Mouse (Mus musculus): ENCODE measurements at regions not wholly inside any gene's neighbourhood (a gene's known extent, or its start where the extent isn't known, plus 50 kb on each side); places are given as distances from the start of the nearest gene placed in this dataset.

GRCm38 (mm10) chr7:73310056-73310455, 65.3 kb upstream of the Rgma start:
- no peak for ATAC-seq (ENCODE audit: insufficient read depth)
- no peak for TF ChIP-seq CTCF (IDR thresholded peaks at IDR 0.05; ENCODE audit: low read depth)
- H3K36me3 ChIP-seq (ENCODE audit: insufficient read depth): no peaks in the 10 kb centered on the region
- no peak overlapping the region for H3K27ac ChIP-seq (ENCODE audit: low read depth)
- WGBS: 90% methylated on average over 10 of the region's 10 CpGs
- no peak for DNase-seq
- peaks cover 7% of the 10 kb centered on the region; the same call in 1 of the 2 replicates for H3K4me1 ChIP-seq (ENCODE audit: insufficient read depth)
- H3K27me3 ChIP-seq (ENCODE audit: insufficient read depth, low read length): no peaks in the 10 kb centered on the region
- H3K9me3 ChIP-seq (ENCODE audit: low read depth, low read length): no peaks in the 10 kb centered on the region
- no peak overlapping the region for H3K4me3 ChIP-seq (ENCODE audit: low read depth, low read length)
- no peak overlapping the region for H3K9ac ChIP-seq
- H3K4me2 ChIP-seq: no peak overlapping the region

- no peaks in the 10 kb centered on the region for H3K9me3 ChIP-seq (ENCODE audit: low read depth, low read length)
- 95% methylated on average over 15 of the region's 15 CpGs for WGBS
- no peak for TF ChIP-seq CTCF (IDR thresholded peaks at IDR 0.05; ENCODE audit: low read depth)
- no peak for ATAC-seq (ENCODE audit: insufficient read depth)
- H3K36me3 ChIP-seq (ENCODE audit: insufficient read depth): no peaks in the 10 kb centered on the region
- H3K9ac ChIP-seq: no peak overlapping the region
- no peak overlapping the region for H3K4me2 ChIP-seq
- peaks cover 8% of the 10 kb centered on the region for H3K4me1 ChIP-seq (ENCODE audit: insufficient read depth)
- H3K27me3 ChIP-seq (ENCODE audit: insufficient read depth, low read length): no peaks in the 10 kb centered on the region
- H3K27ac ChIP-seq (ENCODE audit: low read depth): no peak overlapping the region
- H3K4me3 ChIP-seq (ENCODE audit: low read depth, low read length): no peak overlapping the region
- DNase-seq: no peak
Measured at GRCm38 (mm10) chr7:73310581-73311136, 64.7 kb upstream of the Rgma start.

- WGBS: 23% methylated on average over 3 of the region's 3 CpGs
- no peak overlapping the region for H3K9ac ChIP-seq
- no peak overlapping the region for H3K4me2 ChIP-seq
- H3K4me1 ChIP-seq (ENCODE audit: insufficient read depth): peaks cover 11% of the 10 kb centered on the region; the same call in 1 of the 2 replicates
- TF ChIP-seq CTCF (IDR thresholded peaks at IDR 0.05; ENCODE audit: low read depth): no peak
- H3K36me3 ChIP-seq (ENCODE audit: insufficient read depth): no peaks in the 10 kb centered on the region
- no peaks in the 10 kb centered on the region for H3K9me3 ChIP-seq (ENCODE audit: low read depth, low read length)
- no peaks in the 10 kb centered on the region for H3K27me3 ChIP-seq (ENCODE audit: insufficient read depth, low read length)
- H3K4me3 ChIP-seq (ENCODE audit: low read depth, low read length): no peak overlapping the region
- no peak overlapping the region for H3K27ac ChIP-seq (ENCODE audit: low read depth)
- ATAC-seq (ENCODE audit: insufficient read depth) (peak; percentile 61; the same call in 1 of the 2 replicates), DNase-seq (peak; percentile 69)
Measured at GRCm38 (mm10) chr7:73315555-73315954, 59.8 kb upstream of the Rgma start.

GRCm38 (mm10) chr7:73317574-73317973, 57.7 kb upstream of the Rgma start:
- no peak for DNase-seq
- no peak overlapping the region for H3K9ac ChIP-seq
- no peaks in the 10 kb centered on the region for H3K27me3 ChIP-seq (ENCODE audit: insufficient read depth, low read length)
- H3K4me1 ChIP-seq (ENCODE audit: insufficient read depth): peaks cover 11% of the 10 kb centered on the region; the same call in 1 of the 2 replicates
- no peaks in the 10 kb centered on the region for H3K9me3 ChIP-seq (ENCODE audit: low read depth, low read length)
- WGBS: 91% methylated on average over 4 of the region's 4 CpGs
- no peak for TF ChIP-seq CTCF (IDR thresholded peaks at IDR 0.05; ENCODE audit: low read depth)
- H3K27ac ChIP-seq (ENCODE audit: low read depth): no peak overlapping the region
- no peaks in the 10 kb centered on the region for H3K36me3 ChIP-seq (ENCODE audit: insufficient read depth)
- H3K4me3 ChIP-seq (ENCODE audit: low read depth, low read length): no peak overlapping the region
- no peak for ATAC-seq (ENCODE audit: insufficient read depth)
- H3K4me2 ChIP-seq: no peak overlapping the region

GRCm38 (mm10) chr7:73319004-73319403, 56.3 kb upstream of the Rgma start:
- ATAC-seq (ENCODE audit: insufficient read depth): no peak
- TF ChIP-seq CTCF (IDR thresholded peaks at IDR 0.05; ENCODE audit: low read depth): no peak
- no peak for DNase-seq
- Histone ChIP-seq H3K4me3 (ENCODE audit: low read depth, low read length) (no peak overlapping the region), H3K27me3 (ENCODE audit: insufficient read depth, low read length) (no peaks in the 10 kb centered on the region), H3K36me3 (ENCODE audit: insufficient read depth) (no peaks in the 10 kb centered on the region), H3K9ac (no peak overlapping the region), H3K27ac (ENCODE audit: low read depth) (no peak overlapping the region), H3K9me3 (ENCODE audit: low read depth, low read length) (no peaks in the 10 kb centered on the region), H3K4me2 (no peak overlapping the region), H3K4me1 (ENCODE audit: insufficient read depth) (peaks cover 16% of the 10 kb centered on the region; the same call in 1 of the 2 replicates)
- 85% methylated on average over 6 of the region's 6 CpGs for WGBS

- H3K36me3 ChIP-seq (ENCODE audit: insufficient read depth): no peaks in the 10 kb centered on the region
- H3K27ac ChIP-seq (ENCODE audit: low read depth): no peak overlapping the region
- no peak overlapping the region for H3K9ac ChIP-seq
- H3K9me3 ChIP-seq (ENCODE audit: low read depth, low read length): no peaks in the 10 kb centered on the region
- TF ChIP-seq CTCF (IDR thresholded peaks at IDR 0.05; ENCODE audit: low read depth): no peak
- H3K4me2 ChIP-seq: no peak overlapping the region
- no peak overlapping the region for H3K4me3 ChIP-seq (ENCODE audit: low read depth, low read length)
- no peaks in the 10 kb centered on the region for H3K27me3 ChIP-seq (ENCODE audit: insufficient read depth, low read length)
- 57% methylated on average over 7 of the region's 7 CpGs for WGBS
- ATAC-seq (ENCODE audit: insufficient read depth) (no peak), DNase-seq (no peak)
- peaks cover 14% of the 10 kb centered on the region; the same call in 1 of the 2 replicates for H3K4me1 ChIP-seq (ENCODE audit: insufficient read depth)
Measured at GRCm38 (mm10) chr7:73319994-73320393, 55.3 kb upstream of the Rgma start.

GRCm38 (mm10) chr7:73322466-73323151, 52.7 kb upstream of the Rgma start:
- Histone ChIP-seq H3K9ac (no peak overlapping the region), H3K36me3 (ENCODE audit: insufficient read depth) (no peaks in the 10 kb centered on the region), H3K27me3 (ENCODE audit: insufficient read depth, low read length) (no peaks in the 10 kb centered on the region), H3K4me3 (ENCODE audit: low read depth, low read length) (no peak overlapping the region), H3K9me3 (ENCODE audit: low read depth, low read length) (no peaks in the 10 kb centered on the region), H3K4me2 (no peak overlapping the region), H3K4me1 (ENCODE audit: insufficient read depth) (peaks cover 10% of the 10 kb centered on the region; the same call in 1 of the 2 replicates), H3K27ac (ENCODE audit: low read depth) (no peak overlapping the region)
- no peak for DNase-seq
- no peak for ATAC-seq (ENCODE audit: insufficient read depth)
- WGBS: 81% methylated on average over 8 of the region's 8 CpGs
- no peak for TF ChIP-seq CTCF (IDR thresholded peaks at IDR 0.05; ENCODE audit: low read depth)

All from lung, embryonic 14.5 days (tissue).